Mouse (Mus musculus): ENCODE data around the gene A630076J17Rik. TPM values are rescaled to one million over a fixed set of nuclear protein-coding genes. Genes with fewer than 3 reads are reported as not detected.

A630076J17Rik gene
- total and polyA plus RNA-seq, 2 experiments from 2014 or later = 0.11 TPM; not detected in 1

GRCm38 (mm10) chr3:107241389-107242094 lies 11.1 kb downstream of the A630076J17Rik start:
- Histone ChIP-seq H3K4me2 (ENCODE audit: low read depth, low read length) (no peak overlapping the region), H3K9ac (replicated peaks; ENCODE audit: low read depth, low read length) (no peak overlapping the region), H3K27me3 (ENCODE audit: control insufficient read depth, insufficient read depth, low read length) (0 out of 2 replicates have a peak, but pooled peaks cover 4% of the 10 kb centered on the region), H3K4me1 (ENCODE audit: control insufficient read depth, insufficient read depth) (no peaks in the 10 kb centered on the region), H3K27ac (ENCODE audit: low read depth) (no peak overlapping the region), H3K9me3 (replicated peaks; ENCODE audit: control insufficient read depth, low read length) (no peaks in the 10 kb centered on the region), H3K36me3 (replicated peaks; ENCODE audit: control insufficient read depth, insufficient read depth, low read length) (no peaks in the 10 kb centered on the region), H3K4me3 (ENCODE audit: low read depth, low read length) (no peak overlapping the region)
- 48% methylated on average over 14 of the region's 14 CpGs for WGBS
- DNase-seq (ENCODE audit: low spot score) (no peak), ATAC-seq (ENCODE audit: insufficient read depth, low read depth) (no peak)
- TF ChIP-seq EP300 (IDR thresholded peaks at IDR 0.05; ENCODE audit: low read depth) (no peak), CTCF (IDR thresholded peaks at IDR 0.05; ENCODE audit: low read depth) (no peak)

- WGBS = 76% methylated on average over 6 of the region's 6 CpGs
- Histone ChIP-seq H3K4me2 (ENCODE audit: low read depth, low read length) (no peak overlapping the region), H3K36me3 (replicated peaks; ENCODE audit: control insufficient read depth, insufficient read depth, low read length) (no peaks in the 10 kb centered on the region), H3K27me3 (ENCODE audit: control insufficient read depth, insufficient read depth, low read length) (no peaks in the 10 kb centered on the region), H3K27ac (ENCODE audit: low read depth) (no peak overlapping the region), H3K9me3 (replicated peaks; ENCODE audit: control insufficient read depth, low read length) (no peaks in the 10 kb centered on the region), H3K4me1 (ENCODE audit: control insufficient read depth, insufficient read depth) (no peaks in the 10 kb centered on the region), H3K9ac (replicated peaks; ENCODE audit: low read depth, low read length) (no peak overlapping the region), H3K4me3 (ENCODE audit: low read depth, low read length) (no peak overlapping the region)
- no peak for TF ChIP-seq EP300 (IDR thresholded peaks at IDR 0.05; ENCODE audit: low read depth)
- TF ChIP-seq CTCF (IDR thresholded peaks at IDR 0.05; ENCODE audit: low read depth) = no peak
- ATAC-seq (ENCODE audit: insufficient read depth, low read depth) (no peak), DNase-seq (ENCODE audit: low spot score) (no peak)
Observed at GRCm38 (mm10) chr3:107246876-107247275, 16.5 kb downstream of the A630076J17Rik start.

GRCm38 (mm10) chr3:107249042-107249441 lies 18.6 kb downstream of the A630076J17Rik start:
- no peak for ATAC-seq (ENCODE audit: insufficient read depth, low read depth)
- no peak overlapping the region for H3K4me2 ChIP-seq (ENCODE audit: low read depth, low read length)
- TF ChIP-seq EP300 (IDR thresholded peaks at IDR 0.05; ENCODE audit: low read depth) (no peak), CTCF (IDR thresholded peaks at IDR 0.05; ENCODE audit: low read depth) (no peak)
- no peaks in the 10 kb centered on the region for H3K36me3 ChIP-seq (replicated peaks; ENCODE audit: control insufficient read depth, insufficient read depth, low read length)
- no peak overlapping the region for H3K27ac ChIP-seq (ENCODE audit: low read depth)
- H3K4me1 ChIP-seq (ENCODE audit: control insufficient read depth, insufficient read depth) = no peaks in the 10 kb centered on the region
- WGBS = 44% methylated on average over 3 of the region's 3 CpGs
- H3K9me3 ChIP-seq (replicated peaks; ENCODE audit: control insufficient read depth, low read length) = no peaks in the 10 kb centered on the region
- H3K27me3 ChIP-seq (ENCODE audit: control insufficient read depth, insufficient read depth, low read length) = no peaks in the 10 kb centered on the region
- H3K9ac ChIP-seq (replicated peaks; ENCODE audit: low read depth, low read length) = no peak overlapping the region
- DNase-seq (ENCODE audit: low spot score) = no peak
- H3K4me3 ChIP-seq (ENCODE audit: low read depth, low read length) = no peak overlapping the region

- TF ChIP-seq EP300 (IDR thresholded peaks at IDR 0.05; ENCODE audit: low read depth) (no peak), CTCF (IDR thresholded peaks at IDR 0.05; ENCODE audit: low read depth) (no peak)
- no peak overlapping the region for H3K4me2 ChIP-seq (ENCODE audit: low read depth, low read length)
- H3K36me3 ChIP-seq (replicated peaks; ENCODE audit: control insufficient read depth, insufficient read depth, low read length) = no peaks in the 10 kb centered on the region
- no peaks in the 10 kb centered on the region for H3K27me3 ChIP-seq (ENCODE audit: control insufficient read depth, insufficient read depth, low read length)
- no peak for DNase-seq (ENCODE audit: low spot score)
- ATAC-seq (ENCODE audit: insufficient read depth, low read depth) = no peak
- no peak overlapping the region for H3K27ac ChIP-seq (ENCODE audit: low read depth)
- H3K4me3 ChIP-seq (ENCODE audit: low read depth, low read length) = no peak overlapping the region
- H3K4me1 ChIP-seq (ENCODE audit: control insufficient read depth, insufficient read depth) = no peaks in the 10 kb centered on the region
- no peak overlapping the region for H3K9ac ChIP-seq (replicated peaks; ENCODE audit: low read depth, low read length)
- 33% methylated on average over 2 of the region's 2 CpGs for WGBS
- H3K9me3 ChIP-seq (replicated peaks; ENCODE audit: control insufficient read depth, low read length) = no peaks in the 10 kb centered on the region
Observed at GRCm38 (mm10) chr3:107250320-107250719, 19.9 kb downstream of the A630076J17Rik start.

GRCm38 (mm10) chr3:107252035-107252434 lies 21.6 kb downstream of the A630076J17Rik start:
- H3K27ac ChIP-seq (ENCODE audit: low read depth) = no peak overlapping the region
- H3K9me3 ChIP-seq (replicated peaks; ENCODE audit: control insufficient read depth, low read length) = no peaks in the 10 kb centered on the region
- H3K4me3 ChIP-seq (ENCODE audit: low read depth, low read length) = no peak overlapping the region
- no peaks in the 10 kb centered on the region for H3K4me1 ChIP-seq (ENCODE audit: control insufficient read depth, insufficient read depth)
- TF ChIP-seq EP300 (IDR thresholded peaks at IDR 0.05; ENCODE audit: low read depth) = peak; percentile 87
- TF ChIP-seq CTCF (IDR thresholded peaks at IDR 0.05; ENCODE audit: low read depth) = no peak
- H3K9ac ChIP-seq (replicated peaks; ENCODE audit: low read depth, low read length) = no peak overlapping the region
- no peaks in the 10 kb centered on the region for H3K36me3 ChIP-seq (replicated peaks; ENCODE audit: control insufficient read depth, insufficient read depth, low read length)
- DNase-seq (ENCODE audit: low spot score) (peak; percentile 58), ATAC-seq (ENCODE audit: insufficient read depth, low read depth) (peak; percentile 87)
- H3K27me3 ChIP-seq (ENCODE audit: control insufficient read depth, insufficient read depth, low read length) = no peaks in the 10 kb centered on the region
- no peak overlapping the region for H3K4me2 ChIP-seq (ENCODE audit: low read depth, low read length)
- 41% methylated on average over 4 of the region's 4 CpGs for WGBS

GRCm38 (mm10) chr3:107253925-107254324 lies 23.5 kb downstream of the A630076J17Rik start:
- no peak for TF ChIP-seq CTCF (IDR thresholded peaks at IDR 0.05; ENCODE audit: low read depth)
- no peak for TF ChIP-seq EP300 (IDR thresholded peaks at IDR 0.05; ENCODE audit: low read depth)
- H3K9ac ChIP-seq (replicated peaks; ENCODE audit: low read depth, low read length) = no peak overlapping the region
- H3K9me3 ChIP-seq (replicated peaks; ENCODE audit: control insufficient read depth, low read length) = no peaks in the 10 kb centered on the region
- H3K4me1 ChIP-seq (ENCODE audit: control insufficient read depth, insufficient read depth) = no peaks in the 10 kb centered on the region
- ATAC-seq (ENCODE audit: insufficient read depth, low read depth) (no peak), DNase-seq (ENCODE audit: low spot score) (no peak)
- H3K4me3 ChIP-seq (ENCODE audit: low read depth, low read length) = no peak overlapping the region
- 72% methylated on average over 5 of the region's 5 CpGs for WGBS
- H3K36me3 ChIP-seq (replicated peaks; ENCODE audit: control insufficient read depth, insufficient read depth, low read length) = no peaks in the 10 kb centered on the region
- H3K27ac ChIP-seq (ENCODE audit: low read depth) = no peak overlapping the region
- no peak overlapping the region for H3K4me2 ChIP-seq (ENCODE audit: low read depth, low read length)
- no peaks in the 10 kb centered on the region for H3K27me3 ChIP-seq (ENCODE audit: control insufficient read depth, insufficient read depth, low read length)
